ENCODE assay signal across 9 mouse cellular contexts in genomic region chr6:112266631-112267030, GRCm38 (mm10). TPM values are rescaled to one million over a fixed set of nuclear protein-coding genes. Genes with fewer than 3 reads are reported as not detected.
DNase-seq lines count a peak whose midpoint lies in the region; ATAC-seq and TF ChIP-seq lines count a peak whose summit lies in the region.
"Had no signal": no experiment of that assay in that cellular context is flagged by ENCODE, and none has a peak within 500 bp of the region (broad histone marks: within the 10 kb centered on the region; RNA-seq: fewer than 3 reads in every experiment).

No protein-coding gene starts in this region.

- H3K4me3 ChIP-seq in limb, embryonic 14.5 days (replicated peaks; ENCODE audit: low read length): no peak overlapping the region
- no peak overlapping the region for H3K4me3 ChIP-seq in limb, embryonic 10.5 days
- H3K4me3 ChIP-seq in myocyte: no peak overlapping the region
- H3K4me3 ChIP-seq in thymus, adult 2 months (ENCODE audit: control insufficient read depth, insufficient read depth, low read length): no peak overlapping the region
- H3K4me3 ChIP-seq: limb, embryonic 12.5 days had no signal

- H3K36me3 ChIP-seq in limb, embryonic 14.5 days (ENCODE audit: control insufficient read depth, insufficient read depth, low read length): no peaks in the 10 kb centered on the region
- H3K36me3 ChIP-seq in limb, embryonic 10.5 days: no peaks in the 10 kb centered on the region
- no peaks in the 10 kb centered on the region for H3K36me3 ChIP-seq in myocyte (ENCODE audit: control insufficient read depth, insufficient read depth)
- no peaks in the 10 kb centered on the region for H3K36me3 ChIP-seq in thymus, adult 2 months (ENCODE audit: control insufficient read depth, insufficient read depth, low read length)
- H3K36me3 ChIP-seq: limb, embryonic 12.5 days had no signal

- H3K4me1 ChIP-seq in limb, embryonic 14.5 days (ENCODE audit: control insufficient read depth, insufficient read depth, low read length): peaks cover 15% of the 10 kb centered on the region
- no peaks in the 10 kb centered on the region for H3K4me1 ChIP-seq in limb, embryonic 10.5 days
- H3K4me1 ChIP-seq in thymus, adult 2 months (replicated peaks; ENCODE audit: control insufficient read depth, insufficient read depth, low read length): no peaks in the 10 kb centered on the region
- H3K4me1 ChIP-seq: limb, embryonic 12.5 days had no signal

- H3K9ac ChIP-seq in limb, embryonic 14.5 days (ENCODE audit: low read depth, low read length, severe bottlenecking): no peak overlapping the region
- H3K9ac ChIP-seq: limb, embryonic 12.5 days had no signal

- no peak for TF ChIP-seq POLR2A in limb, embryonic 14.5 days (IDR thresholded peaks at IDR 0.05; ENCODE audit: borderline replicate concordance, extremely low read depth, insufficient read depth, insufficient read length)
- no peak for TF ChIP-seq POLR2A in myocyte (IDR thresholded peaks at IDR 0.05; ENCODE audit: insufficient read length, low read depth)
- no peak for TF ChIP-seq POLR2A in thymus, adult 2 months (IDR thresholded peaks at IDR 0.05; ENCODE audit: control insufficient read depth, extremely low read depth, insufficient read depth, low read length, poor library complexity)

- DNase-seq in cerebellum, postnatal 10 days: peak; percentile 87 to 90
- DNase-seq in cerebellum, adult 9-11 months: no peak
- peak; percentile 35 for DNase-seq in limb, embryonic 14.5 days (ENCODE audit: low spot score)
- DNase-seq in limb, embryonic 10.5 days (ENCODE audit: low spot score): no peak
- peak; percentile 69 to 77 for DNase-seq in layer of hippocampus, adult 18-20 months (ENCODE audit: low spot score in 2 of 2)
- DNase-seq in embryo, embryonic 9.5 days (ENCODE audit: extremely low spot score): no peak
- DNase-seq in thymus, adult 2 months: no peak

- no peak overlapping the region for H3K27ac ChIP-seq in limb, embryonic 14.5 days (replicated peaks; ENCODE audit: low read depth, low read length)
- no peak overlapping the region for H3K27ac ChIP-seq in limb, embryonic 10.5 days
- no peak overlapping the region for H3K27ac ChIP-seq in thymus, adult 2 months (ENCODE audit: control insufficient read depth, insufficient read depth, low read length)
- H3K27ac ChIP-seq: limb, embryonic 12.5 days had no signal

- H3K4me2 ChIP-seq in limb, embryonic 14.5 days (replicated peaks; ENCODE audit: low read depth, low read length, severe bottlenecking): no peak overlapping the region
- peak overlapping the region; percentile 24 for H3K4me2 ChIP-seq in myocyte (ENCODE audit: low read depth)
- H3K4me2 ChIP-seq: limb, embryonic 12.5 days had no signal

- no peaks in the 10 kb centered on the region for H3K79me2 ChIP-seq in myocyte (ENCODE audit: control insufficient read depth, insufficient read depth)

- H3K27me3 ChIP-seq in limb, embryonic 14.5 days (ENCODE audit: control insufficient read depth, insufficient read depth, low read length): no peaks in the 10 kb centered on the region
- no peaks in the 10 kb centered on the region for H3K27me3 ChIP-seq in limb, embryonic 10.5 days (ENCODE audit: low read depth, poor library complexity, severe bottlenecking)
- H3K27me3 ChIP-seq in myocyte (ENCODE audit: control insufficient read depth, insufficient read depth, insufficient read length): no peaks in the 10 kb centered on the region
- H3K27me3 ChIP-seq in thymus, adult 2 months (ENCODE audit: control insufficient read depth, insufficient read depth, low read length): no peaks in the 10 kb centered on the region

- no peak for TF ChIP-seq CTCF in thymus, adult 2 months (IDR thresholded peaks at IDR 0.05; ENCODE audit: borderline replicate concordance, control insufficient read depth, extremely low read depth, insufficient read depth, low read length, poor library complexity)

- H3ac ChIP-seq in myocyte (ENCODE audit: control insufficient read depth, insufficient read length): no peak overlapping the region

- 43% methylated on average over 1 of the region's 1 CpGs for WGBS in limb, embryonic 14.5 days
- whole genome bisulfite sequencing in limb, embryonic 10.5 days: 60% methylated on average over 1 of the region's 1 CpGs
- 61% methylated on average over 1 of the region's 1 CpGs for WGBS in thymus, adult 2 months

- no peak for ATAC-seq in limb, embryonic 14.5 days (ENCODE audit: low FRiP score, low read depth)

- H3K9me3 ChIP-seq in limb, embryonic 14.5 days (ENCODE audit: control insufficient read depth, low read length): no peaks in the 10 kb centered on the region
- H3K9me3 ChIP-seq in limb, embryonic 10.5 days (replicated peaks): no peaks in the 10 kb centered on the region
- H3K9me3 ChIP-seq: limb, embryonic 12.5 days had no signal

TF ChIP-seq in myocyte, 11 proteins besides CTCF, POLR2A, EP300 and RAD21:
- TF ChIP-seq POLR2AphosphoS2 (IDR thresholded peaks at IDR 0.05; ENCODE audit: insufficient read length, low read depth): no peak
- TF ChIP-seq E2F4 (IDR thresholded peaks at IDR 0.05; ENCODE audit: insufficient read depth): no peak
- peak in 1 of 3 experiments; percentile 32 for TF ChIP-seq MYOD1 (IDR thresholded peaks at IDR 0.05; ENCODE audit: control insufficient read depth in 1 of 3, insufficient read length in 2 of 3, low read depth in 2 of 3)
- TF ChIP-seq MAX (IDR thresholded peaks at IDR 0.05; ENCODE audit: low read depth): no peak

RNA-seq across cellular contexts. Expression of gene Lmcd1, which starts 6.9 kb away (rescaled TPM):
- 22.9 and 24.6 TPM in 2 replicates for polyA plus RNA-seq in limb, embryonic 14.5 days (2012; rRNA removed)
- 32.1 and 37.4 TPM in 2 replicates for polyA plus RNA-seq in limb, embryonic 14.5 days (2014; fragmentation: Nextera tagmentation; extraction: Ambion mirVana)
- polyA plus RNA-seq in limb, embryonic 10.5 days (2016; fragmentation: Nextera tagmentation; extraction: Ambion mirVana): 5.0 and 6.0 TPM in 2 replicates
- 1 to 10 TPM; 6.7 to 8.6 TPM for total RNA-seq in layer of hippocampus, adult 18-20 months (2021)
- 4.9 TPM for polyA plus RNA-seq in myocyte (2012; fragmentation: generic; extraction: Trizol)
- 1.9 and 2.4 TPM in 2 replicates for polyA plus RNA-seq in thymus, adult 2 months (2012; rRNA removed)

Comparison
In these comparisons a context has a peak if more than half of its experiments do, and no peak if none do; other contexts are left out.
1. DNase-seq: peak in cerebellum, postnatal 10 days (2 of 2), limb, embryonic 14.5 days (single experiment) and layer of hippocampus, adult 18-20 months (2 of 2); none in cerebellum, adult 9-11 months (single experiment), limb, embryonic 10.5 days (single experiment), embryo, embryonic 9.5 days (single experiment) and thymus, adult 2 months (single experiment).